Mouse (Mus musculus) left cerebral cortex, adult 11 months (tissue): ENCODE data around the gene Alkbh7.

Experiments
- DNase-seq: peaks from one replicate; pipeline ENCODE4 v3.0.0; 2022; ENCODE audit warnings: low spot score

Gene Alkbh7

DNA sequence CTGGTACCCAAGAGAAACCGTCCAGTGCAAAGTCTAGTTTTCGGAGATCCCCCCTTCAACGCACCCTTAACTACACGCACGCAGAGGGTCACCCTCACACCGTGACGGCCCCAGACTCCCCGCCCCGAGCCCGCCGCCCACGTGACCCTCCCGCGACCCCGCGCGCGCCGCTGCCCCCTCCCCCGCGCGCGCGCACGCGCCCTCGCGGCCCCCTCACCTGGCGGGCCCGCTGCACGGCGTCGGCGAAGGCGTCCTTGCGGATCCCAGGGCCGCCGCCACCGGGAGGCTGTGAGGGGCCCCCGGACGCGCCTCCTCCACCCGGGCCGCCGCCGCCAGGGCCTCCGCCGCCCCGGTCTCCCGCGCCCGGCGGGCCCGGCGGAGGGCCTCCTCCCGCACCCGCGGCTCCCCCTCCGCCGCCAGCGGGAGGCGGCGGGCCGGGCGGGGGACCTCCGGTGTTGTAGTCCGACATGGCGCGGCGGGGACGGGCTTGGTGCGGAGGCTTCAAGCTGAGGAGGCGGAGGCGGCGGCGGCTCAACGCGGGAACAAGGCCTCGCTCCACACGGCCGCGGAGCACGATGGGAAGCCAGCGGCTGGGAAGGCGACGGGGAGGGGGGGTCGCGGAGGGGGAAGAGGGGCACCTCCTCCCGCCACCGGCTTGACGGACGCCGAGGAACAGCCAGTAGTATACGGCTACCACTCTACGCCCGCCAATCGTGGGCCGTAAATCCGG is 34.0 kb downstream of the Alkbh7 start, which contains the start of gene Khsrp:
Khsrp (minus strand) TSS at position 592 of the 730 bp plus-strand sequence.
- DNase-seq, result no peak

DNA sequence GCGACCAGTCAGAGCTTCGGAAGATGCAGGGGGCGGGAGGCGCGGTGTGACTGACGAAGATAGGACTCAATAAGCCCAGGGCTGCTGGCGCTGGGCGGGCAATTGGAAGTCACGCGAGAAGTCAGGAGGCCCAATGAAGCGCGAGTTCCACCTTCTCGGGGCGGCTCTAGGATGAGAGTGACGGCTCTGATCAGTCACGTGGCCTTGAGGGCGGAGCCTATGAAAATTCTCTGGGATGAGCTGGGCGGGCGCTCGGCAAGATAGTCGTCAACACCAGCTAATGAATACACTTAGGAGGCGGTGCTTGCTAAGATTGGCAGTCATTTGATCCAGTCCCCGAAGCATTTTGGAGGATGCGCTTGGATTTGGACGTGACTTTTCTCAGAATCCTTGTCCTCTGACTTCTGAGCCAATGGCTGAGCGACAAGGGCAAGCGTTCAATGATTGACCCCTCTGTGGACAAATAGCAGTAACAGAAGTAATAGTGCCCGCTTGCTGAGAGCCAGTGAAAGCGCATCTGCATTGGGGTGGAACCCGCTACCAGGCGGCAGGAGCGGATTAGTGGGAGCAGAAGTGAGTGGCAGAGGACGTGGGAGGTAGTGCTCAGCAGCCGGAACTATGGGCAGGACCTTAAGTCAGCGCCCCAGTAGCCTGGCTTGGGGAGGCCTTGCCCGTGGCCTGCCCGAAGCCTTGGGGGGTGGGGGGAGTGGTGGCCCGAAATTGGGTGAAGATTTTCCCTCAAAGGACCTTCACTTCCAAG is 34.7 kb downstream of the Alkbh7 start:
- peak; percentile 100 for DNase-seq

DNA sequence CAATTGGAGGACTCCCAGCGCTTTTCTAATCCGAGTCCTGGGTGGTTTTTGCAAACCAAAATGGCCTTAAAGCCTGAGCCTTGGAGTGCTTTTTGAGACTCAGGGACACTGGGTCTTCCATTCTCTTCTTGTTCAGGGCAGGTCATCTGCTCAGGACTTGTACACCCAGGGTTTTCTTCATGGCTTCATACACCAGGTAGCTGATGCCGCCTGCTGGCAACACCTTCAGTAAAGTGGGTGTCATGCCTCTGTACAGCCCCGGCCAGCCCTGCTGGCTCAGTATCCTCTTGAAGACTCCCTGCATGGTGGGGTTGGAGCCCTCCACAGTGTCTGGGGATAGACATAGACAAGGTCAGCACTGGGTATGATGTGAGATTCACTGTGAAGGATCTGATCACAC is 35.7 kb downstream of the Alkbh7 start:
- no peak for DNase-seq

DNA sequence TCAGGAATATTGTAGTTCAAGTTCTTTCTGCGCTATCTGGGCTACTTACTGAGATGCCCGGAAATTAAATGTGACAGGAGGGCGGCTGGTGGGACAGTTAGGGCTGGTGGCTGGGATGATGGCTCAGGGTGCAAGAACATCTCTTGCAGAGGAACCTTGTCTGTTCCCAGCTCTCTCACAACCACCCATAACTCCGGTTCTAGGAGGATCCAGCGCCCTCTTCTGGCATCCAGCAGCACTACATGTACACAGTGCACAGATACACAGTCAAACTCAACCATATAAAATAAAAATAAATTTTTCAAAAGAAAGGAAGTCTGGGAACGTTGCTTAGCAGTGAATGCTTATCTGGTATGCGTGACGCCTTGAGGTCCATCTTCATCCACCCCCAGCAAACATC is 41.8 kb downstream of the Alkbh7 start:
- DNase-seq, result no peak

DNA sequence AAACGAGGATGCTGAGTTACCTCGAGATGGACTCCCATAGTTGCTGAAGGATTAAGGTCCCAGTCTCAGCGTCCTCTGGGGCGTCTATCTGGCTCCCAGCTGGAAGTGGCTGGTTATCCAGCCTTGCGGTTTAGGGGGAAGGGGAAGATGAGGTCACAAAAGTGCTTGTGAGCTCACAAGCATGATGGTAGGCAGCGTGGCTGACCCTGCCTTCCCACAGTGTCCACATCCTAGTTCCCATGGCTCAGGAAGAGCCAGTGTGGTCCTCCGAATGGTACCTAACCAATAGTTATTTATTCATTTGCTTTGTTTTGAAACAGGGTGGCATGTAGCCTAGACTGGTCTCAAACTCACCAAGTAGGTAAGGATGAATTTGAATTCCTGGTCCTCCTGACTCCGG is 44.4 kb downstream of the Alkbh7 start, which contains the start of gene Slc25a41:
Slc25a41 (minus strand) TSS at position 101 of the 400 bp plus-strand sequence.
- DNase-seq, result no peak

DNA sequence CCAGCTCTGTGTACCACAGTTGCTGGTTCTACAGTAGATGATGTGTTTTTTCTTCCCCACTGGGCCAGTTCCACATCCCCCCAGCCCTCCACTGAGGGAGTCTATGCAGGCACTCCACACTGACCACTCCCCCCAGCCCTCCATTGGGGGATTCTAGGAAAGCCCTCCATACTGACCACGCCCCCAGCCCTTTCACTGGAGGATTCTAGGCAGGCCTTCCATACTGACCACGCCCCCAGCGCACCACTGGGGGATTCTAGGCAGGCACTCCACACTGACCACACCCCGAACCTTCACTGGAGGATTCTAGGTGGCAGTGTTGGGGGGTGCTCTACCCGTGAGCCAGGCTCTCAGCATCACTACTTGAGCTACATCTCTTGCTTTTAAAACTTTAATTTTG is 50.3 kb downstream of the Alkbh7 start:
- no peak for DNase-seq

DNA sequence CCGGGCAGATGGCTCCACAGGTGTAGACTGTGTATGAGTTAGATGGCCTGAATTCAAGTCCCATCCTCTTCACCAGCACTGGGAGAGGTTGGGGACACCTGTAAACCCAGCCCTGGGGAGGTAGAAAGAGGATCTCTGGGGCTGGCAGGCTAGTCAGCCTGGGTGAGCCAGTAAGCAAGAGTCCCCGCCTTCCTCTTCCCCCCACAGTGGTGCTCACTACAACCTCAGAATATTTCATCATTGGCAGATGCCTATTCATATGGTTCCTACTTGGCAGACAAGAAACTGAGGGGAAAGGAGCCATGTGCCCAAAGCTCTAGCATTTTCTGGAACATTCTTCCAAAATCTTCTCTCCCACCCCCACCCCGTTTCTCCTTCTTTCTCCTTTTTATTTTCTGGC is 51.7 kb downstream of the Alkbh7 start:
- DNase-seq, result no peak
